Mouse (Mus musculus) A20 (cell line): ENCODE measurements around the gene Rpl10.

Experiments
- DNase-seq: peaks from one replicate; pipeline ENCODE4 v3.0.0-alpha.2; 2011; ENCODE audit warnings: low read depth, low spot score

Rpl10 gene

GRCm38 (mm10) chrX:74281041-74281731 is 10.6 kb downstream of the Rpl10 start:
- DNase-seq: no peak

GRCm38 (mm10) chrX:74281732-74282394 is 11.3 kb downstream of the Rpl10 start, which contains the start of the genes Taz and Dnase1l1:
Gene Taz, plus strand, starts transcription at chrX:74281912.
Gene Dnase1l1, minus strand, starts transcription at chrX:74282337.
- peak; percentile 74 for DNase-seq

- DNase-seq: peak; percentile 89
These were observed 11.9 kb downstream of the Rpl10 start for GRCm38 (mm10) chrX:74282395-74283091.

- DNase-seq: no peak
These were observed 12.5 kb downstream of the Rpl10 start for GRCm38 (mm10) chrX:74283092-74283437.

GRCm38 (mm10) chrX:74293431-74293830 is 22.8 kb downstream of the Rpl10 start:
- DNase-seq: no peak

- DNase-seq: peak; percentile 92
These were observed 26.2 kb downstream of the Rpl10 start, which contains the start of gene Atp6ap1 for GRCm38 (mm10) chrX:74296538-74297448. Gene Atp6ap1, plus strand, starts transcription at chrX:74297097.

- DNase-seq: no peak
These were observed 27.7 kb downstream of the Rpl10 start for GRCm38 (mm10) chrX:74298348-74298747.

- no peak for DNase-seq
These were observed 29.1 kb downstream of the Rpl10 start for GRCm38 (mm10) chrX:74299721-74300120.

GRCm38 (mm10) chrX:74304867-74305700 is 34.5 kb downstream of the Rpl10 start, which contains the start of gene Gdi1:
Gene Gdi1, plus strand, starts transcription at chrX:74304998.
- peak; percentile 89 for DNase-seq

- peak; percentile 87 for DNase-seq
These were observed 42.2 kb downstream of the Rpl10 start, which contains the start of gene Fam50a for GRCm38 (mm10) chrX:74312540-74313464. Gene Fam50a, plus strand, starts transcription at chrX:74313033.
